ENCODE assay signal across 26 mouse cellular contexts in the genomic region with DNA sequence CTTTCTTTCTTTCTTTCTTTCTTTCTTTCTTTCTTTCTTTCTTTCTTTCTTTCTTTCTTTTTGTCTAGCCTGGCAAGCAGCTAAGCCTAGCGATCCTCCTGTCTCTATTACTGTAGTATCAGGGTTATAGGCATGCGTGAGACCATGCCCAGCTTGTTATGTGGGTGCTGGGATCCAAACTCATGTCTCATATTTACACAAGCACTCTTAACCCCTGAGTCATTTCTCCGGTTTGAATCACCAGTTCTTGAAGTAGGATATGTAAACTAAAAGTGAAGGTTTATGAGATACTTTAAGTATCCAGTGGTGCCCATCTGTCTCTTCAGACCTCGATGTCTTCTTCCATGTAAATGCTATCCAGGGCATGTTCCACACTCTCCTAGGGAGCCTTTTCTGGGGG. TPM values are rescaled to one million over a fixed set of nuclear protein-coding genes. Genes with fewer than 3 reads are reported as not detected.
DNase-seq lines count a peak whose midpoint lies in the region; TF ChIP-seq lines count a peak whose summit lies in the region.
"Had no signal": no experiment of that assay in that cellular context is flagged by ENCODE, and none has a peak within 500 bp of the region (broad histone marks: within the 10 kb centered on the region; RNA-seq: fewer than 3 reads in every experiment).

No protein-coding gene starts in this region.

- TF ChIP-seq CTCF in C2C12 (IDR thresholded peaks at IDR 0.05; ENCODE audit: control insufficient read depth, insufficient read depth, insufficient read length), result no peak
- no peak for TF ChIP-seq CTCF in embryonic fibroblast, embryonic 13.5 days (IDR thresholded peaks at IDR 0.05; ENCODE audit: borderline replicate concordance, insufficient read depth, low read length)
- TF ChIP-seq CTCF in lung, adult 2 months (IDR thresholded peaks at IDR 0.05; ENCODE audit: insufficient read depth, low read length), result no peak

- peak overlapping the region; percentile 91 for H3K27ac ChIP-seq in embryonic fibroblast, embryonic 13.5 days (ENCODE audit: insufficient read depth, low read length)
- H3K27ac ChIP-seq: embryonic facial prominence, embryonic 10.5 days; embryonic facial prominence, embryonic 13.5 days; gastrocnemius, adult 2 months; hindbrain, embryonic 12.5 days; intestine, embryonic 15.5 days had no signal

- H3K4me1 ChIP-seq in embryonic fibroblast, embryonic 13.5 days (ENCODE audit: control insufficient read depth, insufficient read depth, low read length), result no peaks in the 10 kb centered on the region; the same call in 1 of the 2 replicates
- no peaks in the 10 kb centered on the region for H3K4me1 ChIP-seq in lung, adult 2 months (ENCODE audit: control insufficient read depth, insufficient read depth, low read length)
- H3K4me1 ChIP-seq: embryonic facial prominence, embryonic 13.5 days; hindbrain, embryonic 12.5 days; intestine, embryonic 15.5 days had no signal

- H3K4me3 ChIP-seq in C2C12 (ENCODE audit: insufficient read depth, poor library complexity, severe bottlenecking), result no peak overlapping the region
- no peak overlapping the region for H3K4me3 ChIP-seq in embryonic fibroblast, embryonic 13.5 days (ENCODE audit: insufficient read depth, low read length)
- H3K4me3 ChIP-seq in lung, adult 2 months (replicated peaks; ENCODE audit: extremely low read depth, low read depth, low read length), result no peak overlapping the region
- H3K4me3 ChIP-seq: embryonic facial prominence, embryonic 10.5 days; embryonic facial prominence, embryonic 13.5 days; gastrocnemius, adult 2 months; hindbrain, embryonic 12.5 days; intestine, embryonic 15.5 days had no signal

- TF ChIP-seq POLR2A in embryonic fibroblast, embryonic 13.5 days (IDR thresholded peaks at IDR 0.05; ENCODE audit: low read depth, low read length), result no peak
- no peak for TF ChIP-seq POLR2A in lung, adult 2 months (IDR thresholded peaks at IDR 0.05; ENCODE audit: borderline replicate concordance, extremely low read depth, low read depth, low read length)

- H3K36me3 ChIP-seq in C2C12 (ENCODE audit: control insufficient read depth, insufficient read depth), result no peaks in the 10 kb centered on the region
- H3K36me3 ChIP-seq: embryonic facial prominence, embryonic 10.5 days; embryonic facial prominence, embryonic 13.5 days; G1E; hindbrain, embryonic 12.5 days; intestine, embryonic 15.5 days had no signal

- H3K79me3 ChIP-seq in C2C12 (ENCODE audit: low read depth), result no peaks in the 10 kb centered on the region

- H3K79me2 ChIP-seq in C2C12 (ENCODE audit: control insufficient read depth, insufficient read depth), result no peaks in the 10 kb centered on the region

- 71% methylated on average over 4 of the region's 4 CpGs for WGBS in lung, adult 2 months

- no peaks in the 10 kb centered on the region for H3K27me3 ChIP-seq in C2C12 (ENCODE audit: control insufficient read depth, insufficient read depth, insufficient read length)
- H3K27me3 ChIP-seq: CH12.LX; embryonic facial prominence, embryonic 13.5 days; hindbrain, embryonic 12.5 days; intestine, embryonic 15.5 days had no signal

- H3ac ChIP-seq in C2C12 (ENCODE audit: control insufficient read depth, insufficient read length, low read depth), result no peak overlapping the region

- DNase-seq in 3134 (ENCODE audit: extremely low read depth, insufficient read length, low spot score), result peak; percentile 63
- no peak for DNase-seq in lung, adult 2 months
- no peak for DNase-seq in layer of hippocampus, adult 18-20 months (ENCODE audit: low spot score in 2 of 2)
- no peak for DNase-seq in testis, postnatal 14 days (ENCODE audit: low spot score)
- DNase-seq: adrenal gland, adult 8-10 months; adrenal gland, postnatal 25 days; cerebellum, adult 11-12 months; cerebellum, adult 8-10 months; cerebellum, postnatal 10 days; cerebellum, postnatal 36 days; embryo, embryonic 11 days; forebrain, postnatal 0 days; gastrocnemius, adult 2 months; gastrocnemius, postnatal 14 days; heart, adult 11 months had no signal

TF ChIP-seq in C2C12, 6 proteins besides CTCF, POLR2A, EP300 and RAD21:
- TF ChIP-seq CEBPB (IDR thresholded peaks at IDR 0.05; ENCODE audit: low read depth), result no peak
- TF ChIP-seq MYOD1 (IDR thresholded peaks at IDR 0.05; ENCODE audit: control insufficient read depth, insufficient read length, low read depth), result no peak
- TF ChIP-seq MAX (IDR thresholded peaks at IDR 0.05), result peak; percentile 29
- no peak for TF ChIP-seq USF1 (IDR thresholded peaks at IDR 0.05; ENCODE audit: low read depth)
- peak; percentile 58 for TF ChIP-seq FOSL1 (IDR thresholded peaks at IDR 0.05; ENCODE audit: insufficient read depth, low read length, poor library complexity, severe bottlenecking)
- TF ChIP-seq MYOG (IDR thresholded peaks at IDR 0.05; ENCODE audit: control insufficient read depth, extremely low read depth, insufficient read length), result no peak

RNA-seq across cellular contexts. Expression of gene Rab3b, which starts 8.6 kb away (rescaled TPM):
- 4.1 TPM for polyA plus RNA-seq in C2C12 (2012; fragmentation: generic; extraction: Trizol)
- polyA plus RNA-seq in embryonic fibroblast, embryonic 13.5 days (2011; ENCODE audit: insufficient read length, low read depth, missing spikeins), result 4.8 and 7.4 TPM in 2 replicates
- polyA plus RNA-seq in lung, adult 2 months (2012; rRNA removed), result 1.9 and 2.3 TPM in 2 replicates
- total RNA-seq in layer of hippocampus, adult 18-20 months (2021), result 10 to 100 TPM; 54.8 to 58.8 TPM
- total RNA-seq: hematopoietic stem cell, adult 5-6 weeks had no signal

RNA-seq across cellular contexts. Expression of gene A730015C16Rik, which starts 39.0 kb away (rescaled TPM):
- polyA plus RNA-seq in C2C12 (2012; fragmentation: generic; extraction: Trizol), result 0.22 TPM
- polyA plus RNA-seq in embryonic fibroblast, embryonic 13.5 days (2011; ENCODE audit: insufficient read length, low read depth, missing spikeins), result not detected in 2 replicates
- 0.21 and 0.49 TPM in 2 replicates for polyA plus RNA-seq in lung, adult 2 months (2012; rRNA removed)
- not detected for total RNA-seq in layer of hippocampus, adult 18-20 months (2021)
- total RNA-seq: adrenal gland, adult 8-10 months; adrenal gland, postnatal 25 days; heart, postnatal 25 days had no signal
- polyA plus RNA-seq: cortical plate, adult 2 months; G1E had no signal

RNA-seq across cellular contexts. Expression of gene Kti12, which starts 39.9 kb away (rescaled TPM):
- polyA plus RNA-seq in C2C12 (2012; fragmentation: generic; extraction: Trizol), result 62.8 TPM
- 15.5 and 16.4 TPM in 2 replicates for polyA plus RNA-seq in embryonic fibroblast, embryonic 13.5 days (2011; ENCODE audit: insufficient read length, low read depth, missing spikeins)
- polyA plus RNA-seq in lung, adult 2 months (2012; rRNA removed), result 26.0 and 35.2 TPM in 2 replicates
- total RNA-seq in layer of hippocampus, adult 18-20 months (2021), result 10 to 100 TPM; 19.5 to 20.2 TPM

RNA-seq across cellular contexts. Expression of gene Txndc12, which starts 53.1 kb away (rescaled TPM):
- 51.1 TPM for polyA plus RNA-seq in C2C12 (2012; fragmentation: generic; extraction: Trizol)
- polyA plus RNA-seq in embryonic fibroblast, embryonic 13.5 days (2011; ENCODE audit: insufficient read length, low read depth, missing spikeins), result 80.6 and 94.9 TPM in 2 replicates
- 15.0 and 22.2 TPM in 2 replicates for polyA plus RNA-seq in lung, adult 2 months (2012; rRNA removed)
- total RNA-seq in layer of hippocampus, adult 18-20 months (2021), result 10 to 100 TPM; 33.5 to 35.5 TPM

RNA-seq across cellular contexts. Expression of gene Btf3l4, which starts 54.0 kb away (rescaled TPM):
- polyA plus RNA-seq in C2C12 (2012; fragmentation: generic; extraction: Trizol), result 29.1 TPM
- 124 and 161 TPM in 2 replicates for polyA plus RNA-seq in embryonic fibroblast, embryonic 13.5 days (2011; ENCODE audit: insufficient read length, low read depth, missing spikeins)
- polyA plus RNA-seq in lung, adult 2 months (2012; rRNA removed), result 10.1 and 12.8 TPM in 2 replicates
- total RNA-seq in layer of hippocampus, adult 18-20 months (2021), result 10 to 100 TPM; 80.9 to 83.5 TPM
